Mouse (Mus musculus) liver, embryonic 16.5 days (tissue): ENCODE results near the gene Adm. TPM values are rescaled to one million over a fixed set of nuclear protein-coding genes. Genes with fewer than 3 reads are reported as not detected.
"Not testable (repeated sequence)": the region's sequence is repeated elsewhere in the genome, so short reads cannot be mapped to it uniquely, and the experiment has no call there.

Experiments
- ATAC-seq: fragments of 200-750 bp; cut with Nextera tagmentation; 2 replicates; pipeline ENCODE4 v1.8.0; 2017; ENCODE audit warnings: low read depth, mild to moderate bottlenecking, moderate number of reproducible peaks, moderate library complexity
- H3K27ac ChIP-seq: fragments of 300-500 bp; sonication (generic); 2 replicates; pipeline ENCODE4 v1.5.1; 2014; ENCODE audit warnings: mild to moderate bottlenecking, low read length
- H3K27me3 ChIP-seq: fragments of 300-500 bp; sonication (generic); 2 replicates; pipeline ENCODE4 v1.6.1; 2014; ENCODE audit warnings: low read depth, low read length, mixed read lengths; ENCODE audit not compliant: control insufficient read depth, insufficient read depth
- H3K36me3 ChIP-seq: fragments of 300-500 bp; sonication (generic); 2 replicates; pipeline ENCODE4 v1.6.1; 2014; ENCODE audit warnings: mild to moderate bottlenecking; ENCODE audit not compliant: control insufficient read depth, insufficient read depth
- H3K4me1 ChIP-seq: fragments of 300-500 bp; sonication (generic); 2 replicates; pipeline ENCODE4 v1.6.1; 2014; ENCODE audit warnings: low read depth, low read length, mixed read lengths; ENCODE audit not compliant: control insufficient read depth
- H3K4me2 ChIP-seq: fragments of 300-500 bp; sonication (generic); 2 replicates; pipeline ENCODE4 v1.6.1; 2014; ENCODE audit warnings: low read depth, low read length, mixed read lengths
- H3K4me3 ChIP-seq: fragments of 300-500 bp; sonication (generic); 2 replicates; pipeline ENCODE4 v1.5.1; 2014; ENCODE audit warnings: low read depth, mild to moderate bottlenecking, low read length
- H3K9ac ChIP-seq: fragments of 300-500 bp; sonication (generic); 2 replicates; pipeline ENCODE4 v1.6.1; 2014; ENCODE audit warnings: low read depth, low read length
- H3K9me3 ChIP-seq: fragments of 300-500 bp; sonication (generic); replicated peaks from 2 replicates; pipeline ENCODE4 v1.6.1; 2016; ENCODE audit warnings: low read length; ENCODE audit not compliant: control insufficient read depth
- WGBS: fragments of 180-500 bp; shearing (Covaris S2); extraction: QIAGEN DNeasy Blood & Tissue Kit; methylation state at CpG from one replicate; pipeline ENCODE4 v1.1.7; 2014; ENCODE audit not compliant: insufficient replicate concordance; 5-methylcytosine and 5-hydroxymethylcytosine counted together
- polyA plus RNA-seq: library from polyadenylated mRNA; unstranded; fragments of >200 nt; fragmentation: Nextera tagmentation; extraction: Ambion mirVana; gene quantifications from 2 replicates; pipeline ENCODE4 v1.2.1, GENCODE M21; 2015

Adm gene
- polyA plus RNA-seq, 1 experiment from 2014 or later = 2.1 TPM

GRCm38 (mm10) chr7:110638305-110639110 lies 11.0 kb downstream of the Adm start:
- H3K4me3 ChIP-seq = no peak overlapping the region
- H3K9ac ChIP-seq = no peak overlapping the region

DNA sequence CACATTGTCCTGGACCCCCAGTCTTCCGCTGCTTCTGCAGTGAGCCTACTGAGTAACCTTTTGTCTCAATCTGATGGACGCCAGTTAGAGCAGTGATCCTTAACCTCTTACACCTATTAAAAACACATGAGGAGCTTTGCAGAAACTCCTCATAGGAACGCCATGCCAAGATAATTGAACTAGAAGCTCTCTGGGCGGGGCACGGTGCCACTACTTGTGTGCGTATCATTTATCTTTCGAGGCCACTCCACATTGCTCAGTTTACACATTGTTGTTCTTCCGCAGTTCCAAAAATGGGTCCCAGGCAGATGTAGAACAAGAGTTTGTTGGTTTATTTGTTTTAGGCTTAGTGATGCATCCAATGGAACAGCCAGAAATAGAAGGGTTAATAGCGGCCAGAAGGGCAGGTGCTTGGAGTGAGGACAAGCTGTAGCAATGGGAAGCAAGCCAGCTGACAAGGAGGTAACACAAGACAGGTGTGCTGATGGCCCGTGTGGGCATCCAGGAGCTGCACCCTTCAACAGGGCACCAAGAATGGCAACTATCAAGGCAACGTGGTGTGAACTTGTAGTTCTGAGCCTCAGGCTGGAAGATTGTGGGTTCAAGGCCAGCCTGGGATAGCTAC lies 11.9 kb downstream of the Adm start:
- WGBS = 66% methylated on average over 11 of the region's 11 CpGs

More at GRCm38 (mm10) chr7:110638305-110639110, 11.0 kb downstream of the Adm start:
- Histone ChIP-seq H3K27me3 (no peaks in the 10 kb centered on the region), H3K9me3 (no peaks in the 10 kb centered on the region), H3K4me2 (no peak overlapping the region), H3K36me3 (no peaks in the 10 kb centered on the region), H3K4me1 (no peaks in the 10 kb centered on the region), H3K27ac (no peak overlapping the region)
- 52% methylated on average over 15 of the region's 17 CpGs for WGBS
- no peak for ATAC-seq

GRCm38 (mm10) chr7:110639958-110640357 lies 12.5 kb downstream of the Adm start:
- ATAC-seq, H3K4me2 ChIP-seq, H3K9me3 ChIP-seq, H3K4me3 ChIP-seq, H3K36me3 ChIP-seq, H3K4me1 ChIP-seq, H3K9ac ChIP-seq, H3K27ac ChIP-seq, H3K27me3 ChIP-seq: not testable (repeated sequence)
- 78% methylated on average over 3 of the region's 3 CpGs for WGBS

More for the DNA sequence above, 11.9 kb downstream of the Adm start:
- no peaks in the 10 kb centered on the region for H3K9me3 ChIP-seq
- no peak for ATAC-seq
- no peaks in the 10 kb centered on the region for H3K36me3 ChIP-seq
- H3K9ac ChIP-seq = no peak overlapping the region
- H3K4me3 ChIP-seq = no peak overlapping the region
- H3K4me2 ChIP-seq = no peak overlapping the region
- H3K27me3 ChIP-seq = no peaks in the 10 kb centered on the region
- no peaks in the 10 kb centered on the region for H3K4me1 ChIP-seq
- H3K27ac ChIP-seq = no peak overlapping the region

GRCm38 (mm10) chr7:110645311-110645710 lies 17.9 kb downstream of the Adm start:
- Histone ChIP-seq H3K4me2 (no peak overlapping the region), H3K27ac (no peak overlapping the region), H3K9ac (no peak overlapping the region), H3K4me3 (no peak overlapping the region), H3K36me3 (no peaks in the 10 kb centered on the region), H3K27me3 (no peaks in the 10 kb centered on the region), H3K4me1 (no peaks in the 10 kb centered on the region; the same call in 1 of the 2 replicates), H3K9me3 (no peaks in the 10 kb centered on the region; the same call in 1 of the 2 replicates)
- WGBS = 71% methylated on average over 5 of the region's 5 CpGs
- ATAC-seq = no peak

GRCm38 (mm10) chr7:110645859-110646258 lies 18.4 kb downstream of the Adm start:
- no peaks in the 10 kb centered on the region; the same call in 1 of the 2 replicates for H3K9me3 ChIP-seq
- H3K4me3 ChIP-seq = no peak overlapping the region
- ATAC-seq = no peak
- no peak overlapping the region for H3K9ac ChIP-seq
- no peaks in the 10 kb centered on the region; the same call in 1 of the 2 replicates for H3K4me1 ChIP-seq
- H3K27me3 ChIP-seq = no peaks in the 10 kb centered on the region
- H3K36me3 ChIP-seq = no peaks in the 10 kb centered on the region
- no peak overlapping the region for H3K27ac ChIP-seq
- no peak overlapping the region for H3K4me2 ChIP-seq
- 36% methylated on average over 6 of the region's 6 CpGs for WGBS

DNA sequence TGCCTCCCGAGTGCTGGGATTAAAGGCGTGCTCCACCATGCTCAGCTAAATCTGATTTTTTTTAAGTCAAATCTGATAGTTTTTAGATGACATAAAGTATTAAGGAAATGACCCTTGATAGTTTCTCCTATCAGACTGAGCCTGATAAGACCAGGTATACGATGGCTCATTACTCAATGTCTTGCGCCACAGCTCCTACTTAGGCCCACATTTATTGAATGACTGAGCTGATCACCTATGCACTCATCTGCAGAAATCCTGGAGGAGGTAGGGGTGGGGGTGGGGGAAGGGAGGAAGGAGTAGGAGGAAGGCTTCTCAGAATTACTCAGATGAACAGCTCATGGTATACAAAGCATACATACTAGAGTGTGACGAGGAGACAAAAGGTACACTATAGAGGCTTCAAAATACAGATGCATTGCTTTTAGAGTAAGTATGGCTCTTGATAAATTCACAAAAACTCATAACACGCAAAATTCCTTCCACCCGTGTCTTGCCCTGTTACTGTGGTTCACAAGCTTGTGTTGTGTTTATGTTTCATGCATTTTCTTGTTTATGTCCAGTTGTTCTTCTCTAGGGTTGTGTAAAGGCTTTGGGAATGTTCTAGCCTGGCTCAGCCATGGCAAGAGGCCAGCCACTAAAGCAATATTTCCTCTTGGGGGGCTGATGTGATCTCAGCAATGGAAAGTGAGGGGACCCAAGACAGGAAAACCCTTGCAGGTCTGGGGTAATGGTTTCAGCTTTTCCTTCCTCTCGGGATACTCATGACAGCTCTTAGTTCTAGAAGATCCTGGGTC lies 19.3 kb downstream of the Adm start:
- ATAC-seq = no peak
- Histone ChIP-seq H3K9me3 (no peaks in the 10 kb centered on the region; the same call in 1 of the 2 replicates), H3K4me3 (no peak overlapping the region), H3K27ac (no peak overlapping the region), H3K4me2 (no peak overlapping the region), H3K9ac (no peak overlapping the region), H3K4me1 (no peaks in the 10 kb centered on the region; the same call in 1 of the 2 replicates), H3K27me3 (no peaks in the 10 kb centered on the region), H3K36me3 (no peaks in the 10 kb centered on the region)
- 61% methylated on average over 8 of the region's 8 CpGs for WGBS

DNA sequence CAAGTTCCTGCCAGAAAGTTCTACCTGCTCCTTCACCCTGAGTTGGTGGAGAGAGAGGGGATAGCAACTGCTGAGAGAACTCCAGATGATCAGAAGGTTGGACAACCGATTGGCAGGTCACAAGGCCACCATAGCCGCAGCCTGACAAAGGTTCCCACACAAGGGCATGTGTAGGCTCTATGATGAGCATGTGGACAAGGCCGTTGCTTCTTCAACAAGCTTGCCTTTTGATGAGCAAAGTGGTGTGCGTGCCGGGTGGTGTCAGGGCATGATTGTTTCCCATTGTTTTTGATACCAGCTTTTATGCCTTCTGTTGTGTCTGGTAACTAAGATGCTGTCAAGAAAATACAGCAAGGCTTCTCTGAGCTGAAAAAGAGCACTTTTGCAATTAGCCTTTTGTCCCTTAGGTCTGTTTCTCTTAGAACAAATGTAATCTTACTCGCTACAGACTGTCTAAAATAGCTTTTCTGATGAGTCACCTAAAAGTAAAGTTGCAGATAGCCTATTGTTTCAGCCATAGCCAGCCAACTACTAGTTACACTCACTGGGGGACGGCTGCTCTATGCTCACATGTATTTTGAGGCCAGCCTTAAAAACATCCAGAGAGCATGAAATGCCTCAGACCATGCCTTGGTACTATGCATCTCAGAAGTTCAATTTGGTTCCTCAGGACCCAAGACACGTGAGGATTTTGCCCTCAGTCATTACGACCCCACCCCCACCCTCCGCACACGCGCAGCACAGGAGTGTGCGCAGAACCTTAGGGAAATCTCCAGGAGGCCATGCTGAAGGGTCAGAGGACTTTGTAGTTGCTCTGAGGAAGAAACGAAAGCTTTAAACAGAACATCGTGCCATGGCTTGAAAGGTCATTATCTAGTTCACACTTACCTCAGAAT lies 20.3 kb downstream of the Adm start:
- no peak for ATAC-seq
- no peaks in the 10 kb centered on the region for H3K36me3 ChIP-seq
- no peak overlapping the region for H3K4me3 ChIP-seq
- no peak overlapping the region for H3K27ac ChIP-seq
- no peaks in the 10 kb centered on the region; the same call in 1 of the 2 replicates for H3K4me1 ChIP-seq
- H3K4me2 ChIP-seq = no peak overlapping the region; the same call in 1 of the 2 replicates
- 69% methylated on average over 15 of the region's 15 CpGs for WGBS
- H3K9me3 ChIP-seq = no peaks in the 10 kb centered on the region; the same call in 1 of the 2 replicates
- H3K9ac ChIP-seq = no peak overlapping the region
- H3K27me3 ChIP-seq = no peaks in the 10 kb centered on the region

- Histone ChIP-seq H3K36me3 (no peaks in the 10 kb centered on the region), H3K4me2 (peak overlapping the region; percentile 36), H3K4me1 (no peaks in the 10 kb centered on the region; the same call in 1 of the 2 replicates), H3K27ac (no peak overlapping the region), H3K9ac (no peak overlapping the region), H3K27me3 (no peaks in the 10 kb centered on the region), H3K4me3 (peak overlapping the region; percentile 6; the same call in 1 of the 2 replicates), H3K9me3 (no peaks in the 10 kb centered on the region; the same call in 1 of the 2 replicates)
- ATAC-seq = peak; percentile 74
- 63% methylated on average over 13 of the region's 13 CpGs for WGBS
These were observed 21.1 kb downstream of the Adm start for GRCm38 (mm10) chr7:110648455-110649085.
